Mouse (Mus musculus) forebrain, embryonic 15.5 days (tissue): ENCODE results near the gene Dnm2. TPM values are rescaled to one million over a fixed set of nuclear protein-coding genes. Genes with fewer than 3 reads are reported as not detected.

Experiments
- ATAC-seq: fragments of 200-750 bp; cut with Nextera tagmentation; replicated peaks from 2 replicates; pipeline ENCODE4 v1.8.0; 2017; ENCODE audit warnings: mild to moderate bottlenecking, moderate TSS enrichment, moderate library complexity
- H3K27ac ChIP-seq: fragments of 300-500 bp; sonication (generic); replicated peaks from 2 replicates; pipeline ENCODE4 v1.5.1; 2015; ENCODE audit warnings: mild to moderate bottlenecking, inconsistent platforms
- H3K27me3 ChIP-seq: fragments of 300-500 bp; sonication (generic); 2 replicates; pipeline ENCODE4 v1.6.1; 2015; ENCODE audit warnings: inconsistent platforms
- H3K36me3 ChIP-seq: fragments of 300-500 bp; sonication (generic); 2 replicates; pipeline ENCODE4 v1.6.1; 2015; ENCODE audit warnings: mild to moderate bottlenecking, inconsistent platforms
- H3K4me1 ChIP-seq: fragments of 300-500 bp; sonication (generic); 2 replicates; pipeline ENCODE4 v1.6.1; 2015; ENCODE audit warnings: inconsistent platforms
- H3K4me2 ChIP-seq: fragments of 300-500 bp; sonication (generic); replicated peaks from 2 replicates; pipeline ENCODE4 v1.6.1; 2015; ENCODE audit warnings: mild to moderate bottlenecking, inconsistent platforms
- H3K4me3 ChIP-seq: fragments of 300-500 bp; sonication (generic); 2 replicates; pipeline ENCODE4 v1.5.1; 2015; ENCODE audit warnings: mild to moderate bottlenecking, inconsistent platforms
- H3K9ac ChIP-seq: fragments of 300-500 bp; sonication (generic); replicated peaks from 2 replicates; pipeline ENCODE4 v1.6.1; 2015; ENCODE audit warnings: mild to moderate bottlenecking, inconsistent platforms
- H3K9me3 ChIP-seq: fragments of 300-500 bp; sonication (generic); 2 replicates; pipeline ENCODE4 v1.6.1; 2016; ENCODE audit warnings: inconsistent platforms
- WGBS: fragments of 180-500 bp; shearing (Covaris S2); methylation state at CpG from one replicate; pipeline ENCODE4 v1.1.7; 2015; ENCODE audit warnings: mixed read lengths; 5-methylcytosine and 5-hydroxymethylcytosine counted together
- polyA plus RNA-seq: library from polyadenylated mRNA; unstranded; fragments of >200 nt; fragmentation: Nextera tagmentation; extraction: Ambion mirVana; gene quantifications from 2 replicates; pipeline ENCODE4 v1.2.1, GENCODE M21; 2015

Gene Dnm2
- 74.7 and 77.1 TPM in 2 replicates for polyA plus RNA-seq

DNA sequence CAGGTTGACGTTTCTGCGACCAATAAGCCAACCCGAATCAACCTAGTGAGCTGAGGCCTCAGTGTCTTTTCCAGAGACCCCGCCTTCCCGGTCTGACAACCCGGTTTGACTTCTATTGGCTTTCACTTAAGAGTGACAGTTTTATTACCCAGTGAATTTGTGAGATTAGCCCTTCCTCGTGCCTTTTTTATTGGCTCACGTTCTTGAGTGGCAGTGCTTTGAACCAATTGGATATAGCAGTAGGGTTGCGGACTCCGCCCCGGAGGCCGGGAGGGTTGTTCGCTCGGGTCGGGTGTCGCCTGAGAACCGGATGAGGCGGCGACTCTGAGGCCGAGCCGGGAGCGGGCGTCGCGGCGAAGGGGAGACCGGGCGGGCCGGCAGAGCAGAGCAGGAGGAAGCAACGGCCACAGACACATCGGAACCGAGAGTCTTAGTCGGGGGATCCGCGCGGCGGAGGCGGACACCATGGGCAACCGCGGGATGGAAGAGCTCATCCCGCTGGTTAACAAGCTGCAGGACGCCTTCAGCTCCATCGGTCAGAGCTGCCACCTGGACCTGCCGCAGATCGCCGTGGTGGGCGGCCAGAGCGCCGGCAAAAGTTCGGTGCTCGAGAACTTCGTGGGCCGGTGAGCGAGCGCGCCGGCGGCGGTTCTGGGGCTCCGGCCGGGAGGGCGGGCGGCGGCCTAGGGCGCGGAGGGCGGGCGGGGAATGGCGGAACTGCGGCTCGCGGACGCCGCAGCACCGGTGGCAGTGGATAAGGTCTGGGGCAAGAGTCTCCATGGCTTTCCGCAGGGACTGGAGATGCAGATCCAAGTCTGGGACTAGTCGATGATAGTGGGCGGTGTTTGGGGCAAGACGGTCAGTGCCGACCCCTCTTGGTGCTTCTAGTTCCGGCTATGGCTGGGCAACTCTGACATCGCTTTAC lies at the start of gene Dnm2:
Gene Dnm2, plus strand, starts transcription at position 278 of the 925 bp plus-strand sequence.
- Histone ChIP-seq H3K4me2 (peak within 1 kb of the TSS; percentile 80), H3K9me3 (no peaks in the 10 kb centered on the region), H3K36me3 (peaks cover 7% of the 10 kb centered on the region; the same call in 1 of the 2 replicates), H3K27me3 (no peaks in the 10 kb centered on the region), H3K4me3 (peak within 1 kb of the TSS; percentile 97), H3K9ac (peak within 1 kb of the TSS; percentile 90), H3K27ac (peak within 1 kb of the TSS; percentile 85), H3K4me1 (peaks cover 45% of the 10 kb centered on the region)
- WGBS, result under 1% methylated on average over 82 of the region's 82 CpGs
- peak; percentile 99 for ATAC-seq

DNA sequence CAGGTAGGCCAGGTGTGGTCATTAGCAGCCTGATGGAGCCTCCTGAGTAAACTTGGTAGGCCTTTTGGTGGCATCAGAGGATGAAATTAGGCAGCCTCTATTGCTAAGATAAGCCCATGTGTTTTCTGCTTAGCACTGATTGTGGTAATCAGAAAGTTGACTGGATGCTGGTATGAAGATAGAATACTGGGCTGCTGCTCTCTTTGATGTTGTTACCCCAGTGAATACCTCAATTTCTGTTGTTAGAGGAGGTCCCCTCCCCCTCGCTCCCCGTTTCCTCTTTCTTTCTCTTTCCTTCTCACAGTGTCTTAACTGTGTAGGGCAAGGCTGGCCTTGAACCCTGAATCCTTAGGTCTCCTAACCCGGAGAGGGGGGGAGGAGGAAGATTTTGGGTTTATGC lies 45.5 kb upstream of the Dnm2 start:
- Histone ChIP-seq H3K4me2 (no peak overlapping the region), H3K36me3 (no peaks in the 10 kb centered on the region), H3K9me3 (no peaks in the 10 kb centered on the region), H3K4me3 (no peak overlapping the region), H3K27ac (no peak overlapping the region), H3K9ac (no peak overlapping the region), H3K27me3 (no peaks in the 10 kb centered on the region), H3K4me1 (peaks cover 49% of the 10 kb centered on the region)
- 72% methylated on average over 3 of the region's 3 CpGs for WGBS
- no peak for ATAC-seq

DNA sequence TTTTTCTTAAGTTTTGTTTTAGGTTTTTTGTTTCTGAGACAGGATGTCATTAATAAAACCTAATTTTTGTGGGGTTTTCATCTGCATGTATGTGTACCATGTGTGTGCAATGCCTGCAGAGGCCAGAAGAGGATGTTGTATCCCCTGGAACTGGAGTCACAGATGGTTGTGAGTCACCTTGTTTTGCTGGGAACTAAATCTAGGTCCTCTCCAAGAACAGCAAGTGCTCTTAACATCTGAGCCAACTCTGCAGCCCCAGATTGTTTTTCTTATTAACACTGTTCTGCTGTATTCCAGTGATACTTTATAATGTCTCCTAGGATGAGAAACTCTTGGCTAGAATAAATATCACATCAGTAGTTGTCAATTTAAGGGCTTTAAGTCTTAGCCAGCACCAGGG lies 43.8 kb upstream of the Dnm2 start:
- Histone ChIP-seq H3K27me3 (no peaks in the 10 kb centered on the region), H3K4me1 (peaks cover 46% of the 10 kb centered on the region), H3K9ac (no peak overlapping the region), H3K9me3 (no peaks in the 10 kb centered on the region), H3K27ac (no peak overlapping the region), H3K4me3 (no peak overlapping the region), H3K4me2 (no peak overlapping the region), H3K36me3 (no peaks in the 10 kb centered on the region)
- no peak for ATAC-seq

DNA sequence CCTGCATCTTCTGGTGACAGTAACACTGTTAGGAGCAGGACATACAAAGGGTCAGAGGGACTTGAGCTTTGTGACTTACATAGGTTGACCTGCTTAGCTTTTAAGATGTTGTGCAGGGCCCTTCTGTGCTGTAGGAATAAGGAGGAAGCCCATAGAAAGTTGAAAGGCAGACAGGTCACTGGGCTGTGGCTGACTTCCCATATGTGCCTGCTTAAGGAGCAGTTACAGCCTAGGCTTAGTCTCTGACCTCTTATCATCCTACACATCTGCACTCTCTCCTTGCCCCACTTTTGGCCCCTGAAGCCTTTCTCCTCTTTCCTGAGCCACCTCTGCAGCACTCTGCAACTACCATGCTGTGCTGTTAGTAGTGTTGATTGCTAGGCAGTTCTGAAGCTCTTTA lies 40.7 kb upstream of the Dnm2 start:
- Histone ChIP-seq H3K9ac (no peak overlapping the region), H3K4me2 (no peak overlapping the region), H3K9me3 (no peaks in the 10 kb centered on the region), H3K4me3 (no peak overlapping the region), H3K4me1 (peaks cover 42% of the 10 kb centered on the region), H3K36me3 (peaks cover 14% of the 10 kb centered on the region), H3K27me3 (no peaks in the 10 kb centered on the region), H3K27ac (no peak overlapping the region)
- ATAC-seq, result no peak

DNA sequence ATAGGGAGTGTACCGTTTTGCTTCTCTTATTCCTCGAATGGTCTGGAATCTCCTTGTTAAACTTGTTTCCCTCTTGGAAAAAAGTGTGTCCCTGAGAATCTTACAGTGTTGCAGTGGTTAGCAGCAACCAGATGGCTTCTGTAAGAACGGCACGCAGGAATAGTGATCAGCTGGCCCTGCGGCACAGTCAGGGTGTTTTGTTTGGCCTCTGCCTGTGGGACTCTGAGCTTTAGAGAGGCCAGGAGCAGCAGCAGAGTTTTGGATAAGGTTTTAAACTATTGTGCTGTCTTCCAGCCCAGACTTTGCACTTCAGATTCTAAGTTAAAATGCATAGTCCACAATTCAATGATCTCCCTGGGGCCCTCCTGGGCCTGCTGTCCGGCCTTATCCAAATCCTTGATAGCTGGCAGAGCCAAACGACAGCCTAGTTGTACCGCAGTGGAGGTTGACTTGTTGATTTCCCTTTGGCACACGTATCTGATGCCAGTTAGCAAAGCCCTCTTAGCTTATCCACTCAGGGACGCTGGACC lies 32.0 kb upstream of the Dnm2 start:
- 89% methylated on average over 10 of the region's 10 CpGs for WGBS
- Histone ChIP-seq H3K27me3 (no peaks in the 10 kb centered on the region), H3K4me2 (no peak overlapping the region), H3K36me3 (peaks cover 95% of the 10 kb centered on the region), H3K9ac (no peak overlapping the region), H3K4me3 (no peak overlapping the region), H3K9me3 (no peaks in the 10 kb centered on the region), H3K27ac (no peak overlapping the region), H3K4me1 (no peaks in the 10 kb centered on the region)
- no peak for ATAC-seq

- H3K36me3 ChIP-seq, result peaks cover 96% of the 10 kb centered on the region
- H3K9ac ChIP-seq, result no peak overlapping the region
- no peaks in the 10 kb centered on the region for H3K4me1 ChIP-seq
- no peaks in the 10 kb centered on the region for H3K27me3 ChIP-seq
- no peak overlapping the region for H3K4me2 ChIP-seq
- ATAC-seq, result 0 out of 2 replicates have a peak, but pooled peaks have one; percentile 24
- no peak overlapping the region for H3K4me3 ChIP-seq
- H3K9me3 ChIP-seq, result no peaks in the 10 kb centered on the region
- no peak overlapping the region for H3K27ac ChIP-seq
- 84% methylated on average over 3 of the region's 3 CpGs for WGBS
These were observed 29.0 kb upstream of the Dnm2 start for GRCm38 (mm10) chr9:21395692-21396091.

DNA sequence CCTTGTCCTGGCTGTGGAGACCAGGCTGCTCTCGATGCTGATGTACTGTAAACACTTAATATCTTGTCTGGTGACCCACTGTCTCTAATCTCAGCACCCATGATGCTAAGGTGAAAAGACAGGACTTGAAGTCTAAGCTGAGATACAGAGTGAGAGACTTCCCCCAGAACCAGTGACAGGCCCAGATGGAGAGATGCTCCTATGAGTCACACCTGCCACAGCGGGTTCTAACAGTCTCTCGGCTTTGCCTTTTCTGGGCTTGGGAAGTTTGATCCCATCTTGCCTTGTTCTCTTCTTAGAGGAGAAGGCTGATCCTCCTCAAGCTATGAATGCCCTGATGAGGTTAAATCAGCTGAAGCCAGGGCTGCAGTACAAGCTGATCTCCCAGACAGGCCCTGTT lies 27.5 kb upstream of the Dnm2 start:
- Histone ChIP-seq H3K4me1 (no peaks in the 10 kb centered on the region), H3K9me3 (no peaks in the 10 kb centered on the region), H3K4me3 (no peak overlapping the region), H3K27ac (no peak overlapping the region), H3K27me3 (no peaks in the 10 kb centered on the region), H3K36me3 (peaks cover 96% of the 10 kb centered on the region), H3K9ac (no peak overlapping the region), H3K4me2 (no peak overlapping the region)
- ATAC-seq, result no peak
- WGBS, result 96% methylated on average over 3 of the region's 3 CpGs

- peaks cover 93% of the 10 kb centered on the region for H3K36me3 ChIP-seq
- H3K9me3 ChIP-seq, result no peaks in the 10 kb centered on the region
- H3K4me2 ChIP-seq, result no peak overlapping the region
- H3K4me3 ChIP-seq, result no peak overlapping the region
- H3K27me3 ChIP-seq, result no peaks in the 10 kb centered on the region
- no peak overlapping the region for H3K27ac ChIP-seq
- 94% methylated on average over 9 of the region's 9 CpGs for WGBS
- ATAC-seq, result no peak
- no peak overlapping the region for H3K9ac ChIP-seq
- no peaks in the 10 kb centered on the region for H3K4me1 ChIP-seq
These were observed 23.7 kb upstream of the Dnm2 start for GRCm38 (mm10) chr9:21401042-21401441.

DNA sequence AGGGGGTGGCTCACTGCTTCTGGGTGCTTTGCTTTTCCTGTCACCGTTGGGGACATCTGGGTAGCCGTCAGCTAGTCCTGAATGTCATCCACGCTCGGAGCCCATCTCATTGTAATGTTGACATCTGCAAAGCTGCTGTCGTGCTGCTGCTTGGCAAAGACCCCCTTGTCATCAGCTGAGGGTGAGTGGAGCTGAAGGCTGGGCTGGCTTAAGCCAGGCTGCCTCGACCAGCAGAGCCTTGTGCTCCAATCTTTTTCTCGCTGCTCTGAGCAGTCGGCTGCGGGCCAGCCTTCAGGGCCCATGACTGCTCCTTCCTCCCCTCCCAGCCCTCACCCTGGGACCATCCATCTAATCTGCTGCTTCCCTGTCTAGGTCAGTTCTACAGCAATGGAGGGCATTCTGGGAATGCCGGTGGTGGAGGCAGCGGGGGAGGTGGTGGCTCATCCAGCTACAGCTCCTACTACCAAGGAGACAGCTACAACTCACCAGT lies 21.9 kb upstream of the Dnm2 start:
- Histone ChIP-seq H3K27ac (no peak overlapping the region), H3K4me3 (no peak overlapping the region), H3K36me3 (peaks cover 89% of the 10 kb centered on the region), H3K9me3 (no peaks in the 10 kb centered on the region), H3K27me3 (no peaks in the 10 kb centered on the region), H3K9ac (no peak overlapping the region), H3K4me1 (no peaks in the 10 kb centered on the region), H3K4me2 (no peak overlapping the region)
- 93% methylated on average over 11 of the region's 11 CpGs for WGBS
- no peak for ATAC-seq

DNA sequence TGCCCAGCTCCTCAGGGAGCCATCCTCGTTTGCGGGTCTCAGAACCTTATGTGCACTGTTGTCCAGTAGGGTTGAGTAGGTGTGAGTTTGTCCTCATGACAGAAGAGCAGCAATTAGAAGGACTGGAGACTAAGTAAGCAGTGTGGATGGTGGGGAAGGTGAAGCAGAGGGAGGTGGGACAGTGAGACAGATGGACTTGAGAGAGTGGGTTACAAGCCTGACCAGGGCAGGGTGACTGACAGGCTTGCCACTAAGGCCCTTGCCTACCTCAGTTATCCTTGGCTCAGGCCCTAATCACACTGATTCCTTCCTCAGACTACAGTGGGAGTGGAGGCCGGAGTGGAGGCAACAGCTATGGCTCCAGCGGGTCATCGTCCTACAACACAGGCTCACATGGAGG lies 21.0 kb upstream of the Dnm2 start:
- peaks cover 80% of the 10 kb centered on the region for H3K36me3 ChIP-seq
- no peaks in the 10 kb centered on the region for H3K27me3 ChIP-seq
- no peaks in the 10 kb centered on the region for H3K9me3 ChIP-seq
- 98% methylated on average over 5 of the region's 5 CpGs for WGBS
- no peak overlapping the region for H3K4me3 ChIP-seq
- H3K4me2 ChIP-seq, result no peak overlapping the region
- H3K4me1 ChIP-seq, result no peaks in the 10 kb centered on the region
- no peak overlapping the region for H3K9ac ChIP-seq
- H3K27ac ChIP-seq, result no peak overlapping the region
- no peak for ATAC-seq

- H3K27ac ChIP-seq, result no peak overlapping the region
- H3K9me3 ChIP-seq, result no peaks in the 10 kb centered on the region
- H3K27me3 ChIP-seq, result no peaks in the 10 kb centered on the region
- no peak overlapping the region for H3K4me2 ChIP-seq
- no peak overlapping the region for H3K9ac ChIP-seq
- no peak for ATAC-seq
- H3K36me3 ChIP-seq, result peaks cover 62% of the 10 kb centered on the region
- H3K4me1 ChIP-seq, result peaks cover 4% of the 10 kb centered on the region; the same call in 1 of the 2 replicates
- H3K4me3 ChIP-seq, result no peak overlapping the region
- WGBS, result 89% methylated on average over 4 of the region's 4 CpGs
These were observed 19.2 kb upstream of the Dnm2 start for GRCm38 (mm10) chr9:21405525-21405924.

DNA sequence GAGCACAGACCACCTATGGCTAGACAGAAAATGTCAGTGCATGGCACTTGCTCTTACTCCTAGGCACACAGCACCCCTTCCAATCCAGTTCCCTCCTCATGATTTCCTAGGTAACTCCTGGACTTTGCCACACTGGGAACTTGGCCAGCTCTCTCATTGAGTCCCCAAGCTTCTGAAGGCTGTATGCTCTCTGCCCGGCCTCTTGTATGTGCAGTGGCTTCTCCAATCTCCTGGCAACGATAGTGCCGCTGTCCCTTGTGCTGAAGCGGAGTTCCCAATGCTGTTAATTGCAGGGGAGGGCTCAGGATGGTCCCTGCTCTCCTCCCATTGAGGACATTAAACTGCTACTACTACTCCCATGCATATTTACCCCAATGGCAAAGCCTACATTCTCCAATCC lies 16.8 kb upstream of the Dnm2 start:
- peaks cover 19% of the 10 kb centered on the region for H3K4me1 ChIP-seq
- H3K36me3 ChIP-seq, result peaks cover 40% of the 10 kb centered on the region
- WGBS, result 10% methylated on average over 4 of the region's 4 CpGs
- no peak for ATAC-seq
- no peaks in the 10 kb centered on the region for H3K27me3 ChIP-seq
- no peak overlapping the region for H3K27ac ChIP-seq
- no peak overlapping the region for H3K4me3 ChIP-seq
- H3K4me2 ChIP-seq, result no peak overlapping the region
- H3K9ac ChIP-seq, result no peak overlapping the region
- no peaks in the 10 kb centered on the region for H3K9me3 ChIP-seq
